ENCODE assay signal across 25 mouse cellular contexts in the genomic region with DNA sequence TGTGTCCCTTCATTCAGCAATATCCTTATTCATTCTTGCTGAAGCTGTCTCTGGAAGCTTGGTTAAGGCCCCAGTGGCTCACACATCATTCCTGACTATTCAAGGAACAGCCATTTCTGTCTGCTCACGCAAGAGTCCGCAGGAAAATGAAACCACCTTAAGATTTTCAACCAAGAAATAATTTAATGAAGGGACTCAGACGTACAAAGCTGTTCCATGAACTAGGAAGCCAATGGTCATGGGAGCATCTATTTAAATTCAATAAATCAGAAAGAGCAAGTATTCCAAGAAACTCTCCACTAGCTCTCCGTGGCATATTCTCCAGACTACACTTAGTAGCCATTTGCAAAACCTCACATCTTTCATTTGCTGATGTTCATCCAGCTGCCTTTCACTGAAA.
"Had no signal": no experiment of that assay in that cellular context is flagged by ENCODE, and none has a peak within 500 bp of the region (broad histone marks: within the 10 kb centered on the region; RNA-seq: fewer than 3 reads in every experiment).

No protein-coding gene starts in this region.

- H3K9ac ChIP-seq: heart, embryonic 13.5 days; heart, embryonic 15.5 days; hindbrain, embryonic 12.5 days; hindbrain, embryonic 14.5 days; intestine, embryonic 15.5 days; limb, embryonic 12.5 days had no signal

- H3K27ac ChIP-seq: heart, adult 2 months; heart, embryonic 13.5 days; heart, embryonic 15.5 days; hindbrain, embryonic 10.5 days; hindbrain, embryonic 12.5 days; hindbrain, embryonic 14.5 days; intestine, embryonic 15.5 days; layer of hippocampus, adult 2 months; left cerebral cortex, adult 2 months; limb, embryonic 10.5 days; limb, embryonic 12.5 days had no signal

- H3K4me3 ChIP-seq: heart, adult 2 months; heart, embryonic 13.5 days; heart, embryonic 15.5 days; hindbrain, embryonic 10.5 days; hindbrain, embryonic 12.5 days; intestine, embryonic 15.5 days; layer of hippocampus, adult 2 months; left cerebral cortex, adult 2 months; limb, embryonic 10.5 days; limb, embryonic 12.5 days had no signal

- H3K9me3 ChIP-seq: heart, embryonic 13.5 days; heart, embryonic 15.5 days; hindbrain, embryonic 10.5 days; hindbrain, embryonic 12.5 days; intestine, embryonic 15.5 days; limb, embryonic 10.5 days; limb, embryonic 12.5 days had no signal

- H3K27me3 ChIP-seq: heart, embryonic 13.5 days; heart, embryonic 15.5 days; hindbrain, embryonic 12.5 days; intestine, embryonic 15.5 days; limb, embryonic 12.5 days had no signal

- DNase-seq: gastrocnemius, postnatal 14 days; heart, adult 2 months; heart, postnatal 14 days; heart, postnatal 4 days; kidney, adult 18-20 months; kidney, adult 8-10 months; kidney, postnatal 10 days; kidney, postnatal 25 days; kidney, postnatal 4 days; liver had no signal

- H3K4me1 ChIP-seq: hindbrain, embryonic 10.5 days; hindbrain, embryonic 12.5 days; intestine, embryonic 15.5 days; limb, embryonic 10.5 days; limb, embryonic 12.5 days had no signal

- H3K4me2 ChIP-seq: heart, embryonic 11.5 days; heart, embryonic 13.5 days; heart, embryonic 15.5 days; hindbrain, embryonic 12.5 days; hindbrain, embryonic 14.5 days; intestine, embryonic 15.5 days; limb, embryonic 12.5 days; liver, embryonic 11.5 days had no signal

- H3K36me3 ChIP-seq: heart, embryonic 13.5 days; heart, embryonic 15.5 days; hindbrain, embryonic 10.5 days; hindbrain, embryonic 12.5 days; intestine, embryonic 15.5 days; limb, embryonic 10.5 days; limb, embryonic 12.5 days had no signal

- ATAC-seq: hindbrain, embryonic 16.5 days; inflammation-experienced regulatory T-cells, adult 6 months; intestine, embryonic 15.5 days; intestine, postnatal 0 days had no signal
